Mouse (Mus musculus) cerebellum, postnatal 14 days (tissue): ENCODE measurements around the gene Sod3.

Experiments
- DNase-seq, 2 experiments: peaks; one replicate each; pipeline ENCODE4 v3.0.0; 2021; ENCODE audit warnings: mixed read lengths in 2 of 2

The Sod3 gene

DNA sequence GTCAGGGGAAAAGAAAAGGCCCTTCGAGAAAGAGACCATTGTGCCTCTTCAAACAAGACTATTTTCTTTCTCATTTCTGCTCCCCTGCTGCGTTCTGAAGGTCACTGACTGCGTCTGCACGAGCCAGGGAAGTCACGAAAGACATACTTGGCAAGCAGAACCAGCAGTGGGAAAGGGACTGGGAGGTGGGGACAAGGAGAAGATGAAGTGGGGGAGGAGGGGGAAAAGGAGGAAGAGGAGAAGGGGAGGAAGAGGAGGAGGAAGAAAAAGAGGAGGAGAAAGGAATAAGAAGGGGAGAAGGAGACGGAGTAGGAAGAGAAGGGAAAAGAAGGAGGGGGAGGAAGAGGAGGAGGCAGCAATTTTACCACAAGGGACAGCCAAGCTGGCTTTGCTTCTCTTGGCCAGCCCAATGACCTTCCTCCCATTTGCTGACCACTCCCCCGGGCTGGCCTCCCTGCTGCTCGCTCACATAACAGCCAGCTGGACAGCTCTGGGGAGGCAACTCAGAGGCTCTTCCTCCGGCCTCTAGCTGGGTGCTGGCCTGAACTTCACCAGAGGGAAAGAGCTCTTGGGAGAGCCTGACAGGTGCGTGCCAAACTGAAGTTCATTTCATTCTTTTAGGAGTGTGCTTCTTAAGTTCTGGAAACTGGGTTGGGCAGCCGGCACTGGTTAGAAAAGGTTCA, at the start of gene Sod3:
Gene Sod3 (plus strand): TSS at position 324 of the 683 bp plus-strand sequence.
- peak; percentile 26 for DNase-seq

DNA sequence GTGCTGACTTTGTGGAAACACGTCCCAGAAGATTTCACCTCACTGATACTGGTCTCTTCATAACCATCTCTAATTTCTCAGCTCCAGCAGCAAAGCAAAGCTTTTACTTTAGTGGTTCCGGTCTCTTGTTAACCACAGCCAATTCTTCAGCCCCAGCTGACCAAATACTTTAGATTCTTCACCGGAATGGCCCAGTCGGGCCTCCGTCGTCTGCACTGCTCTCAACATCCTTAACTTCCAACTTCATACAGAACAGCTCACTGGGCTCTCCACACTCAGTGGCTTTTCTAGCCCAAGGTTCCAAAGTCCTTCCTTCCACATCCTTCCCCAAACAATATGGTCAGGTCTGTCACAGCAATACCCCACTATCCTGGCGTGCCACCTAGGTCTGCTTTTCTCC, 46.7 kb upstream of the Sod3 start:
- no peak for DNase-seq

DNA sequence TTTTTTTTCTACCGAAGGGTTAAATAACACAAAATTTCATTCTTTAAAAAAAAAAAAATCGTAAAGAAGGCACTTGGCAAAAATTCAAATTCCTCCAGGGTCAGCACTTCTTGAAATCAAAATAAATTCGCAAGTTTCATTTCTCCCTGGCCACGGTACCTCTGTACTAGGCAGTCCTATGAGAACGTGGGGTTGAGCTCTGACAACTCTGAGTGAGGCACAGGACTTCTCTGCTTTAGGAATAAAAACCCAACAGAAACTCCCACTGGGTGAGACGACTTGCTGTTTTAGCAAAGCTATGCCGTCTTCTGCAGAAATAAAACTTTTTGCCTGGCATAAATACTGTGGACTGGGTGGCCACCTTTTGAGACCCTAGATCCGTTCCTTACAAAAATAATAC, 44.1 kb upstream of the Sod3 start:
- DNase-seq: no peak

DNA sequence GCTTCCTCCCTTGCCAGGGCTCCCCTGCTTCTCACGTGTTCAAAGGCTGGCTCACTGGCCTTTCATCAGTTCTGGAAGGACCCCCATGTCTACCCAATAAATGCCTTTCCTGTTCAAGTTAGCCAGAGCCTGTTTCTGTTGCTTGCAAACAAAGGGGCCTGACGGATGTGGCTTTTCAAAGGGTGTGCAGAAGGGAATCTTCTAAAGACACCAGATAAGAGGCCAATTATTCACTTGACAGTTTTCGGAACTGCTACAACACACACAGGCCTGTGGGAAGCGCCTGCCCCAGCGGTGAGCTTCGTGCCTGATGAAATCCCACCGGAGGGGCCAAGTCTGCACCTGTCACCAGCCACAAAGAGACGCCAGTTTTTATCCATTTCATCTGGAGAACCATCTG, 31.5 kb upstream of the Sod3 start:
- DNase-seq: no peak

DNA sequence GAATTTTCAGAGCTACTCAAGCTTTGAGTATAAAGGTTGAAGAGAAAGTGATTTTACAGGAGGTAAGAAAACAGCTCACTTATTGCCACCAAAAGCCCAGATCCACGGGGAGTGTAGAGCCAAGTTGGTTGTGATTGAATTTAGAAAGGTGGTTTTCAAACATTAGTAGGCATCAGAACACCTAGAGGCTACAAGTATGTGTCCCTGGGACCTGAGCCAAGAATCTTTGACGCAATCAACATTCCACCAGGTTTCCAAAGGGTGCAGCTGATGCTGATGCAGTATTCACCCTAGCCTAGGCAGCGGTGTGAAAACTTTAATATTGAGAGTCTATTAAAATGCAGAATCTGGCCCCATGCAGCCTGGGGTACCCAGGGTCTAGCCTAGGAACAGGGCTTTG, 28.0 kb upstream of the Sod3 start:
- no peak for DNase-seq

DNA sequence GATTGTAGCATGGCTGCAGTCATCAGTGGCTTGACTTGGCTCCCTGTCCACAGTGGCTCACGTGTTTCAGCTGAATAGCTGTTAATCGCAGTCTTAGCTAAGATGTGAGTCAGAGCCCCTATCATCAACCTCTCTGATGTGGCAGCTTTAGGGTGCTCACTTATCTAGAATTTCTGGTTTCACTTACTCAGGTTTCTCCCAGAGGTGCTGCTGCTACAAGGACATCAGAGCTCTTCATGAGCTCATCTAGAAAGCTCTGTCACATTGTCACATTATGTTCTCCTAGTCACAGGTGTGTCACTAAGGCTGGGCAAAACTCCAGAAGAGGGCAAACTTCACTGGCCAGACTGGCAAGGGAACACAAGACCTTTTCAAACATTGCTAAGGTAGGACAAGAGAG, 24.5 kb upstream of the Sod3 start:
- no peak for DNase-seq

DNA sequence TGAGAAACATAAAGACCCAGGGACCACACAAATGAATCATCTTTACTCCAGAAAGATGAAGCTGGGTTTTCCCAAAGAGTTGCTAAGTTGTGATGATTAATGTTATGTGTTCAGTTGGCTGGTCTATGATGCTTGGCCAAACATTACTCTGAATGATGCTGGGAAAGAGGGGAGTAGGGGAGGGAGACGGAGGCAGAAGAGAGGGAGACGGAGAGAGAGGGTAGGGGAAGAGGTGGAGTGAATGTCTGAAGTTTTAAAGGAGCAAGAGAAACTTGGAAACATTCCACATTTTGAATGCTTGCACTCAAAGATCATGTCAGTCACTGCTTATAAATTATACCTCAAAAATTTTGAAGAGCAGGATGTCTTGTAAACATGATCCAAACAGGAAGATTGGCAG, 16.7 kb upstream of the Sod3 start:
- DNase-seq: no peak

DNA sequence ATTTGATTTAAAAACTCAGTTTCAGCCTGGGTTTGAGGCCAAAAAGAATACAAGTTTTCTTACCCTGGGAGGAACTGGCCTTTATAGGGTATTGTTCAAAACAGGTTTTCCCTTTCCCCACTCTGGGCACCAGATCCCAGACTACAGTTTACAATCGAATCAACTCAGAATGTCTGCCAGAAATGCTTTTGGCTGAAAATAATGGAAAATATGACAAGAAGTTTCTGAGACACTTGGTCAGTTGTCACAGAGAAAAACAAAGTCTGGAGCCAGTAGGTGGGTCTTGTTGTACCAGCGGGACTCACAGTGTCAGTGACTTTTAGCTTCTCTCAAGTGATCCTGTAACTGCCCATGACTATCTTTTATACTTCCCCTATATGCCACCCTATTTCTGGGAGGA, 13.1 kb upstream of the Sod3 start:
- no peak for DNase-seq

DNA sequence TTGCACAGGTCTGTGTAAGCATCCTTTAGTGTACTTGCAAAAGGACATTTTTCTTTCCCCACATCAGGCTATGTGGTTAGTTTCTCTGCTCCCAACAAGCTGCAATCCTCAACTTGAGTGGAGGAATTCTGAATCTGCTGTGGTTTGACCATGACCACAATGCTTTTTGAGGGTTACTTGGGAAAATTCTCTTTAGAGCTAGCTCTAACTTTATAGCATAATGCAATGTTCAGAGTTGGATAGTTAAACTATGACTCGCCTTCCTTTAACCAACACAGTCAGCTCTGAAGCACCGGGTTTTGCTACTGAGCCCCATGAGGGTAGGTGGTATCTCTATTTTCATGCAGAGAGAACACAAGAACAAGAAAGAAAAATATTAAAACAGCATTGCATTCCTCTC, 12.0 kb upstream of the Sod3 start:
- no peak for DNase-seq

DNA sequence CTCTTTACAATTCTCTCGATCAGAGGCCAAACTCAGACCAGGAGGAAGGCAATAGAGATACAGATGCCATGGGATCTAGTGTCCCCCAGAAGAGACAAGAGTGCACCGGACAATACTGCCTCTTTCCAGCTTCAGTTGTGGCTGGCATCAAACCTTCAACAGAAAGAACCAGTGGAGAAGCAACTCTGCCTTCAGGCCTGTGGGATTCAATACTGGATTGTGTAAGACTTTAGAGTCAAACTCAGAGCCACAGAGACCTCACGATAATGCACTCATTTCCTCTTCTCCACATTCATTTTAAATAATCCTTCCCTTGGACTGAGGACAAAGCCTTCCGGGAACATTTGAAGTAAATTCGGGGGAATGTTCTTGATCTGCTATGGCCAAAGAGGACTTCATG, 10.9 kb upstream of the Sod3 start:
- DNase-seq: no peak

DNA sequence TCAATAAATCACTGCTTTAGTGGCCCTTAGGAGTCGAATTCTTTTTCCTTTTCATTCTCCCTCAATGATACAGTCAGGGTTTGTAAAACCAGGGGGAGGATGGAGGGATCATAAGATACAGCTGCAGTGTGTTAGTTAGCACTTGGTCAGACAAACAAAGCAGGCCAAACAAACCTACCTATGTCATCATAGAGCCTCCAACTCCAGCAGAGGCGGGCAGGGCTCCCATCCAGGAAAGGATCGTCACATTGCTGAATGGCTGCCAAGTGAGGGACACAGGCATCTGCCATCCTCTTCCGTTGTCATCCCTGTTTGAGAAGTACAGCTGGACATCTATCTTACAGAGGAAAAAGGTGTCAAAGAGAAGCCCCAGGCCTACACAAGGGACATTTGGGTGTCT, 9.2 kb upstream of the Sod3 start:
- DNase-seq: peak; percentile 56 to 74

DNA sequence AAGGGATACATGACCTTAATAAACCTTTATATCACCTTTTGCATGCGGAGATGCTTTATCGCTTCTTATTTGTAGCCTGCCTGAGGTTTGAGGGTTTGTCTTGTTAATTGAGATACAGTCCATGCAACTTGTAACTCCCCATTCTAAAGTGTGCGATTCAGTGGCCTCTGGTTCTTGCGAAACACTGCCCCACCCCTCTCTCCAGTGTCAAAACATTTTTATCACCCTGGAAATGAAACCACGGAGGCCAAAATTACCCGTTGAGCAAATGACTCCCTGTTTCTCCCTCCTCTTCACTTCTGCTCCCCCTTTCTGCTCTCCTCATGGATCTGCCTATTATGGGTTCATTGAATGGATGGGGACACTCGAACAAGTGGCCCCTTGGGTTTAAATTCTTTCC, 8.0 kb upstream of the Sod3 start:
- no peak for DNase-seq

DNA sequence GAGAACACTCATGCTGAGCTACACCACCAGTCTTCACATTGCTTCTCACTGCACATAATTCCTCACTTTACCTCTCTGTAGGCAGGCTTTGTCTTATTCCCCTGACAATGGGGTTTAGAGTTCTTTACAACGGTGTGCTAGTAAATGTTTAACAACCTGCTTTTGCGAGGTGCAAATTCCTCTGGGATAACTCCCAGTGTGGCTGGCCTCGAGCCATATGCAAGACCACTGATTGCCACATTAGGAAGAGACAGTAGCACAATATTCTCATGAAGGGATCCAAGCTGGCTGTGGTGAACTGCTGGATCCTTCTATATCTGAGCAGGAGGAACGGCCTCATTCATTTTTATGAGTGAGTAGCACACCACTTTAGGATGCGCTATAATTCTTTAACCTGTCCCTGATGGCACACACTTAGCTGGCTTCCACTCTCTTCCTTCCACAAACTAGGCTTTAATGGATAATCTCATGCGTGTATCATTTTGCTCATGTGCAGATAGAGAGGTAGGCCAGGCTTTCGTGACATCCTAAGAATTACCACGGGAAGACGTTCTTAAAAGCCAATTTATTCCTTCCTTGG, 6.3 kb upstream of the Sod3 start:
- DNase-seq: no peak

DNA sequence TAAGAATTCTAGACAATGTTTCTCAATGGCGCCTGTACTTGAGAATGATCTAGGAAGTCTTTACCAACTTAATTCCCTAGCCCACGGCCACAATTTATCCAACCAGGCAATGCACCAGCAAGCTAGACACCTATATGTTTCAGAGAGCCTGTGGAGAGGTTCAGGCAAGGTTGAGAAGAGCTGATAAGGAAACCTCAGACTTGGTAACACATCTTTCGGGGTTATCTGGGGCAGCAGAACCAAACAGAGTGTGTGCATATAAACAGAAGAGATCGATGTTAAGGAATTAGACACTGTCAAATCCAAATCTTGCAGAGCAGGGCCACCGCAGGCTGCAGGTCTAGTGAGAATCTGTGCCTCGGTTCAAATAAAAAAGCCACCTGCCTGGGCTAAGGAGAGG, 5.5 kb upstream of the Sod3 start:
- no peak for DNase-seq

DNA sequence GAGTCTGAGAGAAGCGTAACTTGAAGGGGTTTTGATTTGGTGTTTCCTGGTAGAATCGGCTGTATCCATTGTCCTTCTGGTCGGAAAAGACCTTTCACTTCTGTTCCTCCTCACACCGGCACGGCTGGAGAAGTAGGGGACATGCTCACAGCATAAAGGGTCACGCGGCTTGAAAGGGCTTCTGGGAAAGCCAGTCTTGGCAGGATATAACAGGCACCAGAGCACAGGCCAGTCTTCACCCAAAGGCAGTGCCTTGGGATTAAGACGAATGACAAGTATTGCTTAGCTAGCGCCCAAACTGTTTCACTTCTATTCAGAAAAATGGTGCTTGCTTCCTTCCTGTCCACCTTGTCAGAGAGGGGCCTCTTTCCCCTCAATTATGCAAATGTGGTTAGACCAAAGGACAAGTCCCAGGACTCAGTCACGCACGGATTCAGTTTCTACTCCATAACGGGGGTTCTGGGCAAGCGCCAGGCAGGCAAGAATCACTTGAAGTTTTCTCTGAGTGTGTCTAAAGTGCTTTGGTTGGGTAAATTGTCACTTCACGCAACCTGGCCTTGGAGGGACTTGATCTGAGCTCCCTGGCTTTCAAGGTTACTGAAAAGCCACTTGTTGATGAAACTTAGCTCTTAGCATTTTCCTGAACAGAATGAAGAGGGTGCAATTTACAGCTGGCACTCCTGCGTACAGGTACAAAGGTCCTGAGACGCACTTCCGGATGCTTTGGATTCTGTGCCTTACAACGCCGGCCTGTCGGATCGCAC, 3.1 kb upstream of the Sod3 start:
- DNase-seq: peak in 1 of 2 experiments; percentile 9

DNA sequence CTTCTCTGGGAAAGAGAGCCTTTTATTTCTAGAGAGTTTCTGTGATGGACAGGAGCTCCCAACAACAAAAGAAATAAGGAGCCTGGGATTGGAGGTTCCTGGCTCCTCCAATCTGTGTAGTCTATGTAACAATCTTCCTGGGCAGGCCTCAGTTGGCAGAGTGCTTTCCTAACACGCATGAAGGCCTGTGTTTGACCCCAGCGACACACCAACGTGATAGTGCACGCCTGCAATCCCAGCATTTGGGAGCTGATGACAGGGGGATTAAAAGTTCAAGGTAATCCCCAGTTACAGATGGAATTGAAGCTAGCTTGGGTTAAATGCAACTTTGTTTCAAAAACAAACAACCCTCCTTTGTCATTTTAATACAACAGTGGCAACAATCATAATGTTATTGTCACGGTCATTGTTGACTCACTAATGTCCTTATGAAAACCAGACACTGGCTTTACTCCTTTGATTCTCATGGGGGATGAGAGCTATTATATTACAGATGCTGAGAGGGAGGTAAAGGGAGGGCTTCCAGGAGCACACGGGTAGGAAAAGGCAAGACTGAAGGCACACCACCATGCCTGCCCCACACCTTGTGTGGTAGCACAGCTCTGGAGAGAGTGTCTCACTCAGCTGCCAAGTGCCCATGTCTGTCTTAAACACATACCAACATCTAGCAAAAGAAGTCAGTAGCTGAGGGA, 669 bp upstream of the Sod3 start:
- DNase-seq: no peak

DNA sequence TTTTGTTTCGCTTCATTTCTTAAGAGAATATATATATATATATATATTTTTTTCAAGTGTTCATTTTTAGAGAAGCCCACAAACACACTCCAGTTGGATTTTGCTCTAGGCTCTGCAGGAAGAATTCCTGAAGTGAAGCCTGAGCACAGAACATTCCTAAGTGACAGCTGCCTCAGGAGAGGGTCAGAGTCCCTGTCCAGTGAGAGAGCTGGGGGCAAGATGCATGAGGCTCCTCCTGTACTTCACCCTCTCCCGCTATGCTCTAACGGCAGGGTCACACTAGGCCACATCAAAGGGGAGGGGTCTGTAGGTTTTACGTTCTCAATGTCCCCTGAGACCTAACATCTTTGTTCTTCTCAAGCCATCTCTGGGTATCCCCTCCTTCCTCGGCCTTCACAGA, 930 bp downstream of the Sod3 start:
- no peak for DNase-seq

DNA sequence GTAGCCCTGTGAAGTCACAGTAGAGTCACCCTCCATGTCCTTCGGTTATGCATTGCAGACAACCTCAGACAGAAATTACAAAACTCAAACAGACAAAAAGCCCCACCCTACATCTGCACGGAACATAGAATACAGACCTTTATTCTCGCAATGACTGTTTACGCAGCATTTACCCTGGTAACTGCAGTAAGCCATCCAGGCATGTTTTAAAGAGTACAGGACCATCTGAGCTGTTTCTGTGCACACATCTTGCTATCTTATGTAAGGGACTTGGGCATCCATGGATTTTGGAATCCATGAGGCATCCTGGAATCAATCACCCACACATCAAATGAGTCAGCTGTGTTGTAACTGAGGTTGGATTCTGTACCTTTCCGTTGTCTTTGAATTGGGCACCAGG, 2.3 kb downstream of the Sod3 start:
- DNase-seq: no peak

DNA sequence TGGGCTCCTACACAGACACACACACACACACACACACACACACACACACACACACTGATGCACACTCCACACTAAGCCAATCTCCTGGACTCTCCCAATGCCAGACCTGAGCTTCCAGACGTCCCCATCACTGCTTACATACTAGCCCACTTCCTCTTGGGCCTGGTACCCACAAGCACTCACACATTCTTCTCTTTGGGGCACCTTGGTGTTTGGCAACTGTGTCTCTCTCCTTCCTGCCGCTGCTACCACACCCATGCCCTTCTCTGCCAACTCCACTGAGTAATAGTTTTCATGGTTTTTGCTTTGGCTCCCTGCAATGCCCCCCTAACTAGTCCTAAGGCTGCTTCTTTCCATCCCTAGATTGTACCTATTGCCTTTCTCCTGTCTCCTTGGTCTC, 3.1 kb downstream of the Sod3 start:
- no peak for DNase-seq

DNA sequence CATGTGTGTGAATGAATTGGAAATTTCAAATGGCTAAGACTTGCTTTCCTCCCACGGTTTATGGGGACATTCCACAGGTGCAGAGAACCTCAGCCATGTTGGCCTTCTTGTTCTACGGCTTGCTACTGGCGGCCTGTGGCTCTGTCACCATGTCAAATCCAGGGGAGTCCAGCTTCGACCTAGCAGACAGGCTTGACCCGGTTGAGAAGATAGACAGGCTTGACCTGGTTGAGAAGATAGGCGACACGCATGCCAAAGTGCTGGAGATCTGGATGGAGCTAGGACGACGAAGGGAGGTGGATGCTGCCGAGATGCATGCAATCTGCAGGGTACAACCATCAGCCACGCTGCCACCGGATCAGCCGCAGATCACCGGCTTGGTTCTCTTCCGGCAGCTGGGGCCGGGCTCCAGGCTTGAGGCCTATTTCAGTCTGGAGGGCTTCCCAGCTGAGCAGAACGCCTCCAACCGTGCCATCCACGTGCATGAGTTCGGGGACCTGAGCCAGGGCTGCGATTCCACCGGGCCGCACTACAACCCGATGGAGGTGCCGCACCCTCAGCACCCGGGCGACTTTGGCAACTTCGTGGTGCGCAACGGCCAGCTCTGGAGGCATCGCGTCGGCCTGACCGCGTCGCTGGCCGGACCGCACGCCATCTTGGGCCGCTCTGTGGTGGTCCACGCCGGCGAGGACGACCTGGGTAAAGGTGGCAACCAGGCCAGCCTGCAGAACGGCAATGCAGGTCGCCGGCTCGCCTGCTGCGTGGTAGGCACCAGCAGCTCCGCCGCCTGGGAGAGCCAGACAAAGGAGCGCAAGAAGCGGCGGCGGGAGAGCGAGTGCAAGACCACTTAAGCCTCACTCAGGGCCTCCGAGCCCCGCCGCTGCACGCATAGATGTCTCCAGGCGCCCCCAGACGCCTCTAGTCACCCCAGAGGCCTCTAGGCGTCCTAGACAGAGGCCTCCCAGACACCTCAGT, 4.6 kb downstream of the Sod3 start:
- DNase-seq: peak; percentile 62 to 68

DNA sequence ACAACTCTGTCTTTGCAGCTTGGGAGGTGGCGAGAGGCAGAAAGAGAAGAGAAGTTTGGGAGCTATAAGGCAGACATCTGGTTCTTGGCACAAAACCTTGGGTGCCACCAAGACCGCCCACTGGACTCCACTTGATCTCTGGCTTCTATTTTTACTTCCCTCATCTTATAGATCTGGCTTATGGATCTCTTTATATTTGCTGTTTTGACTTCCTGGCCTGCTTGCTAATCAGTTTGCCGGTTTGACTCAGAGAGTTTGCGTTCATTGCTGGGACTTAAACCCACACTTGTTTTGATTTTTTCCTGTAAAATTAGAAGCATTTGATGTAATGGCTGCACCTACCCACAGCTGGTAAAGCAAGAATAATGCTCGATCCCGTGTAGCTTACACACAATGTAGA, 7.3 kb downstream of the Sod3 start:
- no peak for DNase-seq

DNA sequence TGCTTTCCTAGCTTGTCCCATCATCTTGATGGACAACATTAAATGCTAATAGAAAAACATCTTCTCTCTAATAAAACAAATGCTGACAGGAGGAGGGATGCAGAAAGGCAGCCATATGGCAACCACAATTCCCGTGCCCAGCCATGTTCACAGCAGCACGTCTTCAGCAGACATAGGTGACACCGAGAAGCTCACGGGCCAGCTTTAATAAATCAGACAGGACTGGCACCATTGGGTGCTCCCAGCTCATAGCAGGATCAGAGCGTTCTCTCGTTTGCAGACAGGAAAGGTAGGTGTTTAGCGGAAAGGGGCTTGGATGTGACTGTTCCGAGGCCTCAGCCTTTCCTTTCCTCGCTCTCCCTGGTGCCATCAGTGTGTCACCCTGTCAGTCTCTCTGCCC, 12.3 kb downstream of the Sod3 start:
- DNase-seq: no peak

DNA sequence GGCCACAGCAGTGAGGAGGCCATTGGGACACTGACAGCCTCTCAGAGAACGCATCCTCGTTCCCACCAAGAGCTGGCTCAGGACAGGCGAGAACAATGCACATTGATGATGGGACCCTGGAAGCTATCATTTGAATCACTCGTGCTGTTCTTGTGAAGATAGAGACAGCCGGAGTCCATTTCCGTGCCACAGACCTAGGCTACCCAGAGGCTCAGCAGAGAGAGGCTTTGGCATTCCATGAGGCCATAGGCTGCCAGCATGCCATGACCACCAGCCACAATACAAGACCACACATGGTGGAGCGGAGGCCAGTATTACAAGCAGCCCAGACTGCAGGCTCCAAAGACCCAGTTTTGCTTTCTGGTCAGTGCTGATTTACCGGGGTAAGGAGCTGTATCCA, 19.2 kb downstream of the Sod3 start:
- no peak for DNase-seq
